Mouse (Mus musculus) kidney, postnatal 0 days (tissue): Measurements from ENCODE around the gene Slc31a2. TPM values are rescaled to one million over a fixed set of nuclear protein-coding genes. Genes with fewer than 3 reads are reported as not detected.

ENCODE experiments used
- ATAC-seq: fragments of 200-750 bp; cut with Nextera tagmentation; replicated peaks from 2 replicates; pipeline ENCODE4 v1.8.0; 2017; ENCODE audit warnings: low read depth, moderate number of reproducible peaks, moderate TSS enrichment, moderate library complexity; ENCODE audit not compliant: low FRiP score
- DNase-seq: peaks from one replicate; pipeline ENCODE4 v3.0.0-alpha.2; 2016; ENCODE audit warnings: low spot score
- H3K27ac ChIP-seq: fragments of 300-500 bp; sonication (generic); 2 replicates; pipeline ENCODE4 v1.5.1; 2014; ENCODE audit warnings: mild to moderate bottlenecking
- H3K27me3 ChIP-seq: fragments of 300-500 bp; sonication (generic); 2 replicates; pipeline ENCODE4 v1.6.1; 2014; ENCODE audit warnings: low read length, mixed read lengths; ENCODE audit not compliant: insufficient read depth
- H3K36me3 ChIP-seq: fragments of 300-500 bp; sonication (generic); 2 replicates; pipeline ENCODE4 v1.6.1; 2014; ENCODE audit warnings: low read length, mixed read lengths; ENCODE audit not compliant: insufficient read depth
- H3K4me1 ChIP-seq: fragments of 300-500 bp; sonication (generic); replicated peaks from 2 replicates; pipeline ENCODE4 v1.6.1; 2014; ENCODE audit warnings: antibody characterized with exemption, low read length, mixed read lengths; ENCODE audit not compliant: insufficient read depth
- H3K4me2 ChIP-seq: fragments of 300-500 bp; sonication (generic); 2 replicates; pipeline ENCODE4 v1.6.1; 2014; ENCODE audit warnings: mild to moderate bottlenecking, low read length, moderate library complexity, mixed read lengths
- H3K4me3 ChIP-seq: fragments of 300-500 bp; sonication (generic); replicated peaks from 2 replicates; pipeline ENCODE4 v1.5.1; 2014; ENCODE audit warnings: low read depth, low read length
- H3K9ac ChIP-seq: fragments of 300-500 bp; sonication (generic); 2 replicates; pipeline ENCODE4 v1.6.1; 2014; ENCODE audit warnings: low read depth, low read length
- H3K9me3 ChIP-seq: fragments of 300-500 bp; sonication (generic); replicated peaks from 2 replicates; pipeline ENCODE4 v1.6.1; 2016; ENCODE audit warnings: low read length, inconsistent platforms, mixed read lengths
- CTCF ChIP-seq: IDR thresholded peaks from 2 replicates; pipeline ENCODE4 v1.5.1; 2016; ENCODE audit warnings: antibody characterized with exemption, low read depth, mild to moderate bottlenecking, moderate library complexity
- WGBS: fragments of 180-500 bp; shearing (Covaris S2); extraction: QIAGEN DNeasy Blood & Tissue Kit; methylation state at CpG from one replicate; pipeline ENCODE4 v1.1.7; 2014; 5-methylcytosine and 5-hydroxymethylcytosine counted together
- polyA plus RNA-seq: library from polyadenylated mRNA; unstranded; fragments of >200 nt; fragmentation: Nextera tagmentation; extraction: Ambion mirVana; gene quantifications from 2 replicates; pipeline ENCODE4 v1.2.1, GENCODE M21; 2015

Gene Slc31a2
- 18.1 and 19.3 TPM in 2 replicates for polyA plus RNA-seq

- no peaks in the 10 kb centered on the region for H3K36me3 ChIP-seq
- no peak within 1 kb of the TSS for H3K4me2 ChIP-seq
- H3K9ac ChIP-seq = no peak within 1 kb of the TSS
- 38% methylated on average over 2 of the region's 2 CpGs for WGBS
- TF ChIP-seq CTCF = no peak
- H3K27me3 ChIP-seq = no peaks in the 10 kb centered on the region
- H3K9me3 ChIP-seq = no peaks in the 10 kb centered on the region
- no peaks in the 10 kb centered on the region for H3K4me1 ChIP-seq
- H3K4me3 ChIP-seq = no peak within 1 kb of the TSS
- H3K27ac ChIP-seq = no peak within 1 kb of the TSS
- ATAC-seq (no peak), DNase-seq (no peak)
Measured at GRCm38 (mm10) chr4:62262276-62262675, at the start of gene Slc31a2. TSS of gene Slc31a2 (plus strand) at chr4:62262562.

- no peak for TF ChIP-seq CTCF
- no peak overlapping the region for H3K4me3 ChIP-seq
- no peaks in the 10 kb centered on the region for H3K36me3 ChIP-seq
- no peak overlapping the region for H3K9ac ChIP-seq
- H3K27me3 ChIP-seq = no peaks in the 10 kb centered on the region
- 81% methylated on average over 2 of the region's 2 CpGs for WGBS
- no peaks in the 10 kb centered on the region for H3K4me1 ChIP-seq
- H3K27ac ChIP-seq = no peak overlapping the region
- no peak for ATAC-seq
- H3K9me3 ChIP-seq = no peaks in the 10 kb centered on the region
- DNase-seq = no peak
- H3K4me2 ChIP-seq = no peak overlapping the region
Measured at GRCm38 (mm10) chr4:62213490-62213889, 48.9 kb upstream of the Slc31a2 start.

- peak; percentile 76 for TF ChIP-seq CTCF
- Histone ChIP-seq H3K9ac (no peak overlapping the region), H3K4me2 (no peak overlapping the region), H3K4me3 (no peak overlapping the region), H3K4me1 (no peaks in the 10 kb centered on the region), H3K27me3 (no peaks in the 10 kb centered on the region), H3K27ac (no peak overlapping the region), H3K9me3 (no peaks in the 10 kb centered on the region), H3K36me3 (no peaks in the 10 kb centered on the region)
- no peak for ATAC-seq
- peak; percentile 36 for DNase-seq
- 39% methylated on average over 10 of the region's 10 CpGs for WGBS
Measured at GRCm38 (mm10) chr4:62228391-62228790, 34.0 kb upstream of the Slc31a2 start.

- TF ChIP-seq CTCF = peak; percentile 37; the same call in 1 of the 2 replicates
- DNase-seq (no peak), ATAC-seq (no peak)
Measured at GRCm38 (mm10) chr4:62229448-62229847, 32.9 kb upstream of the Slc31a2 start.

GRCm38 (mm10) chr4:62230153-62230552 lies 32.2 kb upstream of the Slc31a2 start:
- ATAC-seq (no peak), DNase-seq (no peak)
- no peak for TF ChIP-seq CTCF
- 82% methylated on average over 1 of the region's 1 CpGs for WGBS
- H3K4me1 ChIP-seq = no peaks in the 10 kb centered on the region
- H3K27ac ChIP-seq = no peak overlapping the region
- no peak overlapping the region for H3K4me3 ChIP-seq
- no peak overlapping the region for H3K4me2 ChIP-seq
- H3K36me3 ChIP-seq = no peaks in the 10 kb centered on the region
- no peaks in the 10 kb centered on the region for H3K9me3 ChIP-seq
- H3K27me3 ChIP-seq = no peaks in the 10 kb centered on the region
- no peak overlapping the region for H3K9ac ChIP-seq

More at GRCm38 (mm10) chr4:62229448-62229847, 32.9 kb upstream of the Slc31a2 start:
- Histone ChIP-seq H3K9me3 (no peaks in the 10 kb centered on the region), H3K36me3 (no peaks in the 10 kb centered on the region), H3K4me1 (no peaks in the 10 kb centered on the region), H3K4me3 (no peak overlapping the region), H3K9ac (no peak overlapping the region), H3K27ac (no peak overlapping the region), H3K27me3 (no peaks in the 10 kb centered on the region), H3K4me2 (no peak overlapping the region)
- 85% methylated on average over 7 of the region's 7 CpGs for WGBS

- no peak within 1 kb of the TSS for H3K27ac ChIP-seq
- H3K4me3 ChIP-seq = no peak within 1 kb of the TSS
- 73% methylated on average over 13 of the region's 13 CpGs for WGBS
- H3K9ac ChIP-seq = no peak within 1 kb of the TSS
- ATAC-seq = no peak
- H3K27me3 ChIP-seq = no peaks in the 10 kb centered on the region
- no peaks in the 10 kb centered on the region for H3K9me3 ChIP-seq
- TF ChIP-seq CTCF = peak; percentile 33; the same call in 1 of the 2 replicates
- no peaks in the 10 kb centered on the region for H3K36me3 ChIP-seq
- H3K4me1 ChIP-seq = no peaks in the 10 kb centered on the region
- H3K4me2 ChIP-seq = no peak within 1 kb of the TSS
- no peak for DNase-seq
Measured at GRCm38 (mm10) chr4:62230769-62231168, 31.6 kb upstream of the Slc31a2 start, which contains the start of gene Zfp37. TSS of gene Zfp37 (minus strand) at chr4:62231047.

- Histone ChIP-seq H3K27me3 (no peaks in the 10 kb centered on the region), H3K36me3 (no peaks in the 10 kb centered on the region), H3K4me3 (no peak overlapping the region), H3K27ac (no peak overlapping the region), H3K9me3 (no peaks in the 10 kb centered on the region), H3K4me2 (no peak overlapping the region), H3K4me1 (no peaks in the 10 kb centered on the region), H3K9ac (no peak overlapping the region)
- ATAC-seq = no peak
- TF ChIP-seq CTCF = no peak
- DNase-seq = no peak
- WGBS = 67% methylated on average over 6 of the region's 6 CpGs
Measured at GRCm38 (mm10) chr4:62240586-62240985, 21.8 kb upstream of the Slc31a2 start.
